Mouse (Mus musculus) kidney, embryonic 16.5 days (tissue): ENCODE data around the gene Rrp7a. TPM values are rescaled to one million over a fixed set of nuclear protein-coding genes. Genes with fewer than 3 reads are reported as not detected.
A peak's percentile ranks its signal among the peaks of the same experiment; 100 is the strongest.

Experiments used
- ATAC-seq: fragments of 200-750 bp; cut with Nextera tagmentation; 2 replicates; pipeline ENCODE4 v1.8.0; 2017; ENCODE audit warnings: moderate TSS enrichment; ENCODE audit not compliant: low FRiP score, low TSS enrichment
- H3K27ac ChIP-seq: fragments of 300-500 bp; sonication (generic); 2 replicates; pipeline ENCODE4 v1.5.1; 2014; ENCODE audit warnings: low read length
- H3K27me3 ChIP-seq: fragments of 300-500 bp; sonication (generic); 2 replicates; pipeline ENCODE4 v1.6.1; 2014; ENCODE audit warnings: low read length, control low read depth, mixed read lengths; ENCODE audit not compliant: insufficient read depth
- H3K36me3 ChIP-seq: fragments of 300-500 bp; sonication (generic); 2 replicates; pipeline ENCODE4 v1.6.1; 2014; ENCODE audit warnings: low read length, control low read depth, mixed read lengths; ENCODE audit not compliant: insufficient read depth
- H3K4me1 ChIP-seq: fragments of 300-500 bp; sonication (generic); 2 replicates; pipeline ENCODE4 v1.6.1; 2014; ENCODE audit warnings: low read length, control low read depth, mixed read lengths; ENCODE audit not compliant: insufficient read depth
- H3K4me2 ChIP-seq: fragments of 300-500 bp; sonication (generic); replicated peaks from 2 replicates; pipeline ENCODE4 v1.6.1; 2014; ENCODE audit warnings: low read depth, low read length
- H3K4me3 ChIP-seq: fragments of 300-500 bp; sonication (generic); 2 replicates; pipeline ENCODE4 v1.5.1; 2014; ENCODE audit warnings: mild to moderate bottlenecking, low read length
- H3K9ac ChIP-seq: fragments of 300-500 bp; sonication (generic); replicated peaks from 2 replicates; pipeline ENCODE4 v1.6.1; 2014; ENCODE audit warnings: low read length
- H3K9me3 ChIP-seq: fragments of 300-500 bp; sonication (generic); 2 replicates; pipeline ENCODE4 v1.6.1; 2016; ENCODE audit warnings: low read length, control low read depth
- WGBS: fragments of 180-500 bp; shearing (Covaris S2); extraction: QIAGEN DNeasy Blood & Tissue Kit; methylation state at CpG from one replicate; pipeline ENCODE4 v1.1.7; 2014; 5-methylcytosine and 5-hydroxymethylcytosine counted together
- polyA plus RNA-seq: library from polyadenylated mRNA; unstranded; fragments of >200 nt; fragmentation: Nextera tagmentation; extraction: Ambion mirVana; gene quantifications from 2 replicates; pipeline ENCODE4 v1.2.1, GENCODE M21; 2015

The Rrp7a gene
- polyA plus RNA-seq, 1 experiment from 2014 or later, result 67.5 TPM

GRCm38 (mm10) chr15:83115071-83115470 lies 7.5 kb downstream of the Rrp7a start:
- H3K36me3 ChIP-seq, result peaks cover 52% of the 10 kb centered on the region
- H3K9me3 ChIP-seq, result no peaks in the 10 kb centered on the region
- H3K27ac ChIP-seq, result no peak overlapping the region
- no peak overlapping the region for H3K4me2 ChIP-seq
- 0 out of 2 replicates have a peak, but pooled peaks have one; percentile 5 for ATAC-seq
- 73% methylated on average over 6 of the region's 6 CpGs for WGBS
- H3K9ac ChIP-seq, result no peak overlapping the region
- H3K4me1 ChIP-seq, result peaks cover 3% of the 10 kb centered on the region; the same call in 1 of the 2 replicates
- no peaks in the 10 kb centered on the region for H3K27me3 ChIP-seq
- no peak overlapping the region for H3K4me3 ChIP-seq

GRCm38 (mm10) chr15:83114106-83114505 lies 8.5 kb downstream of the Rrp7a start:
- Histone ChIP-seq H3K4me2 (no peak overlapping the region), H3K4me3 (no peak overlapping the region), H3K27me3 (no peaks in the 10 kb centered on the region), H3K4me1 (peaks cover 3% of the 10 kb centered on the region; the same call in 1 of the 2 replicates), H3K9ac (no peak overlapping the region), H3K36me3 (peaks cover 46% of the 10 kb centered on the region), H3K9me3 (no peaks in the 10 kb centered on the region), H3K27ac (no peak overlapping the region)
- WGBS, result 69% methylated on average over 9 of the region's 9 CpGs
- ATAC-seq, result no peak

- H3K4me3 ChIP-seq, result no peak overlapping the region
- no peaks in the 10 kb centered on the region for H3K27me3 ChIP-seq
- ATAC-seq, result peak; percentile 79; the same call in 1 of the 2 replicates
- no peak overlapping the region for H3K27ac ChIP-seq
- H3K9me3 ChIP-seq, result no peaks in the 10 kb centered on the region
- H3K4me2 ChIP-seq, result no peak overlapping the region; the same call in 1 of the 2 replicates
- peaks cover 3% of the 10 kb centered on the region; the same call in 1 of the 2 replicates for H3K4me1 ChIP-seq
- WGBS, result 9% methylated on average over 10 of the region's 11 CpGs
- H3K9ac ChIP-seq, result peak overlapping the region; percentile 31; the same call in 1 of the 2 replicates
- H3K36me3 ChIP-seq, result peaks cover 37% of the 10 kb centered on the region
Observed at GRCm38 (mm10) chr15:83112898-83113297, 9.7 kb downstream of the Rrp7a start.

- H3K27ac ChIP-seq, result no peak overlapping the region
- H3K4me2 ChIP-seq, result no peak overlapping the region
- no peaks in the 10 kb centered on the region for H3K9me3 ChIP-seq
- H3K4me3 ChIP-seq, result no peak overlapping the region
- 77% methylated on average over 7 of the region's 7 CpGs for WGBS
- no peaks in the 10 kb centered on the region for H3K27me3 ChIP-seq
- peaks cover 27% of the 10 kb centered on the region for H3K36me3 ChIP-seq
- H3K9ac ChIP-seq, result no peak overlapping the region
- ATAC-seq, result no peak
- peaks cover 3% of the 10 kb centered on the region; the same call in 1 of the 2 replicates for H3K4me1 ChIP-seq
Observed at GRCm38 (mm10) chr15:83111874-83112273, 10.7 kb downstream of the Rrp7a start.

GRCm38 (mm10) chr15:83111290-83111689 lies 11.3 kb downstream of the Rrp7a start:
- Histone ChIP-seq H3K9me3 (no peaks in the 10 kb centered on the region), H3K4me2 (no peak overlapping the region), H3K4me1 (peaks cover 3% of the 10 kb centered on the region; the same call in 1 of the 2 replicates), H3K27ac (no peak overlapping the region), H3K27me3 (no peaks in the 10 kb centered on the region), H3K36me3 (peaks cover 22% of the 10 kb centered on the region), H3K4me3 (no peak overlapping the region), H3K9ac (no peak overlapping the region)
- WGBS, result 60% methylated on average over 6 of the region's 6 CpGs
- no peak for ATAC-seq

GRCm38 (mm10) chr15:83107814-83108213 lies 14.8 kb downstream of the Rrp7a start:
- Histone ChIP-seq H3K27ac (no peak overlapping the region), H3K4me2 (no peak overlapping the region), H3K4me1 (peaks cover 3% of the 10 kb centered on the region; the same call in 1 of the 2 replicates), H3K9ac (no peak overlapping the region), H3K9me3 (no peaks in the 10 kb centered on the region), H3K36me3 (0 out of 2 replicates have a peak, but pooled peaks cover 4% of the 10 kb centered on the region), H3K4me3 (no peak overlapping the region), H3K27me3 (no peaks in the 10 kb centered on the region)
- ATAC-seq, result no peak
- WGBS, result 50% methylated on average over 6 of the region's 6 CpGs

- Histone ChIP-seq H3K9ac (no peak overlapping the region), H3K9me3 (no peaks in the 10 kb centered on the region), H3K4me2 (no peak overlapping the region), H3K36me3 (0 out of 2 replicates have a peak, but pooled peaks cover 4% of the 10 kb centered on the region), H3K4me3 (no peak overlapping the region), H3K27me3 (no peaks in the 10 kb centered on the region), H3K4me1 (peaks cover 3% of the 10 kb centered on the region; the same call in 1 of the 2 replicates), H3K27ac (no peak overlapping the region)
- WGBS, result 62% methylated on average over 6 of the region's 6 CpGs
- ATAC-seq, result no peak
Observed at GRCm38 (mm10) chr15:83106426-83106825, 16.2 kb downstream of the Rrp7a start.

- Histone ChIP-seq H3K27ac (no peak overlapping the region), H3K36me3 (no peaks in the 10 kb centered on the region), H3K9me3 (no peaks in the 10 kb centered on the region), H3K4me1 (peaks cover 14% of the 10 kb centered on the region), H3K4me3 (no peak overlapping the region), H3K4me2 (no peak overlapping the region), H3K27me3 (0 out of 2 replicates have a peak, but pooled peaks cover 7% of the 10 kb centered on the region), H3K9ac (no peak overlapping the region)
- 53% methylated on average over 1 of the region's 1 CpGs for WGBS
- no peak for ATAC-seq
Observed at GRCm38 (mm10) chr15:83103111-83103510, 19.5 kb downstream of the Rrp7a start.

- Histone ChIP-seq H3K4me1 (peaks cover 14% of the 10 kb centered on the region), H3K4me3 (peak overlapping the region; percentile 65), H3K27ac (peak overlapping the region; percentile 45; the same call in 1 of the 2 replicates), H3K27me3 (0 out of 2 replicates have a peak, but pooled peaks cover 7% of the 10 kb centered on the region), H3K9ac (peak overlapping the region; percentile 82), H3K4me2 (peak overlapping the region; percentile 85), H3K36me3 (no peaks in the 10 kb centered on the region), H3K9me3 (no peaks in the 10 kb centered on the region)
- ATAC-seq, result peak; percentile 44
- WGBS, result 3% methylated on average over 8 of the region's 8 CpGs
Observed at GRCm38 (mm10) chr15:83100332-83100662, 22.3 kb downstream of the Rrp7a start.

GRCm38 (mm10) chr15:83099533-83100331 lies 22.9 kb downstream of the Rrp7a start:
- Histone ChIP-seq H3K27ac (peak overlapping the region; percentile 45; the same call in 1 of the 2 replicates), H3K4me2 (peak overlapping the region; percentile 85)
- peak; percentile 95 for ATAC-seq

More at GRCm38 (mm10) chr15:83099533-83100331, 22.9 kb downstream of the Rrp7a start:
- H3K36me3 ChIP-seq, result no peaks in the 10 kb centered on the region
- H3K9me3 ChIP-seq, result no peaks in the 10 kb centered on the region
- H3K9ac ChIP-seq, result peak overlapping the region; percentile 82
- H3K4me3 ChIP-seq, result peak overlapping the region; percentile 65
- H3K4me1 ChIP-seq, result peaks cover 14% of the 10 kb centered on the region
- WGBS, result 2% methylated on average over 31 of the region's 31 CpGs
- H3K27me3 ChIP-seq, result 0 out of 2 replicates have a peak, but pooled peaks cover 7% of the 10 kb centered on the region
